Mouse (Mus musculus) CD4-positive naive resting alpha-beta T cell, adult 57 days (primary cell): ENCODE measurements around the gene Gm21760. TPM values are rescaled to one million over a fixed set of nuclear protein-coding genes. Genes with fewer than 3 reads are reported as not detected.

Source experiments
- total RNA-seq: library from RNA; stranded (reverse); gene quantifications from one replicate; pipeline ENCODE4 v1.2.4, GENCODE M21; 2023

Gene Gm21760
- not detected for total RNA-seq

DNA sequence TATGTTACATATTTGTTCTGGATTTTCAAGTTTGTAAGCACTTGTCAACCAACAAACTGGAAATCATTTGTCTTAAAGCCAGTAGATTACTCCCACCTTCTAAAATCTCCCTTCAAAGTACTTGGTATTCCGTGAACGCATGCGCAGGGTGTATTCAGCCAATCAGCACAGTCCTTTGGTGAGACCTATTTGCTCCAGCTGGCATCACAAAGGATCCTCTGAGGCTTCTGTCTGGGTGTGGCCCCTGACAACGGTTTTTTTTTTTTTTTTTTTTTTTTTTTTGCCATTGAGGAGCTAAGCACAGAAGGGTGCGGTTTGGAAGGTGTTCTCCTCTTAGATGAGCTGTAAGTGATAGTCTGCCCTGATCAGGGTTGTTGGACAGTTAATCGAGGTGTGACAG lies at the start of gene Gm21760:
Gene Gm21760, plus strand, starts transcription at position 301 of the 400 bp plus-strand sequence.

